Mouse (Mus musculus) heart, postnatal 0 days (tissue): ENCODE measurements around the gene H2al1b. TPM values are rescaled to one million over a fixed set of nuclear protein-coding genes. Genes with fewer than 3 reads are reported as not detected.
"Not testable (repeated sequence)": the region's sequence is repeated elsewhere in the genome, so short reads cannot be mapped to it uniquely, and the experiment has no call there.

Source experiments
- ATAC-seq: fragments of 200-750 bp; cut with Nextera tagmentation; 2 replicates; pipeline ENCODE4 v1.8.0; 2017; ENCODE audit warnings: low read depth, moderate number of reproducible peaks, moderate library complexity; ENCODE audit not compliant: insufficient read depth
- DNase-seq: peaks from one replicate; pipeline ENCODE4 v3.0.0-alpha.2; 2016; ENCODE audit warnings: low spot score
- H3K27ac ChIP-seq: fragments of 300-500 bp; sonication (generic); 2 replicates; pipeline ENCODE4 v1.5.1; 2014; ENCODE audit warnings: low read depth, mild to moderate bottlenecking
- H3K27me3 ChIP-seq: fragments of 300-500 bp; sonication (generic); 2 replicates; pipeline ENCODE4 v1.6.1; 2014; ENCODE audit warnings: low read length, mixed read lengths; ENCODE audit not compliant: control insufficient read depth, insufficient read depth
- H3K36me3 ChIP-seq: fragments of 300-500 bp; sonication (generic); replicated peaks from 2 replicates; pipeline ENCODE4 v1.6.1; 2014; ENCODE audit warnings: low read length, mixed read lengths; ENCODE audit not compliant: control insufficient read depth, insufficient read depth
- H3K4me1 ChIP-seq: fragments of 300-500 bp; sonication (generic); 2 replicates; pipeline ENCODE4 v1.6.1; 2014; ENCODE audit warnings: antibody characterized with exemption; ENCODE audit not compliant: control insufficient read depth, insufficient read depth
- H3K4me2 ChIP-seq: fragments of 300-500 bp; sonication (generic); 2 replicates; pipeline ENCODE4 v1.6.1; 2014; ENCODE audit warnings: low read depth, mild to moderate bottlenecking, low read length, moderate library complexity
- H3K4me3 ChIP-seq: fragments of 300-500 bp; sonication (generic); 2 replicates; pipeline ENCODE4 v1.5.1; 2014; ENCODE audit warnings: low read depth, low read length
- H3K9ac ChIP-seq: fragments of 300-500 bp; sonication (generic); replicated peaks from 2 replicates; pipeline ENCODE4 v1.6.1; 2014; ENCODE audit warnings: low read depth, low read length, mixed read lengths
- H3K9me3 ChIP-seq: fragments of 300-500 bp; sonication (generic); replicated peaks from 2 replicates; pipeline ENCODE4 v1.6.1; 2016; ENCODE audit warnings: low read length; ENCODE audit not compliant: control insufficient read depth
- CTCF ChIP-seq: IDR thresholded peaks from 2 replicates; pipeline ENCODE4 v1.5.1; 2016; ENCODE audit warnings: antibody characterized with exemption, control low read depth, low read depth
- EP300 ChIP-seq: IDR thresholded peaks from 2 replicates; pipeline ENCODE4 v1.6.1; 2016; ENCODE audit warnings: antibody characterized with exemption, low read depth
- WGBS: fragments of 180-500 bp; shearing (Covaris S2); extraction: QIAGEN DNeasy Blood & Tissue Kit; methylation state at CpG from one replicate; pipeline ENCODE4 v1.1.7; 2014; 5-methylcytosine and 5-hydroxymethylcytosine counted together
- polyA plus RNA-seq: library from polyadenylated mRNA; unstranded; fragments of >200 nt; fragmentation: Nextera tagmentation; extraction: Ambion mirVana; gene quantifications from 2 replicates; pipeline ENCODE4 v1.2.1, GENCODE M21; 2015
- total RNA-seq: library from RNA; depleted of rRNA; stranded (reverse); fragments of >200 nt; gene quantifications from 2 replicates; pipeline ENCODE4 v1.2.3, GENCODE M21; 2014; ENCODE audit warnings: low replicate concordance; rRNA removed

The H2al1b gene
- total and polyA plus RNA-seq, 2 experiments from 2014 or later, result not detected

GRCm38 (mm10) chrX:11324359-11324758, 22.1 kb downstream of the H2al1b start, which contains the start of gene H2al1i:
Gene H2al1i (plus strand): TSS chrX:11324659.
- H3K4me1 ChIP-seq, H3K27ac ChIP-seq, DNase-seq, H3K27me3 ChIP-seq, ATAC-seq, H3K9ac ChIP-seq, H3K4me3 ChIP-seq, H3K9me3 ChIP-seq, H3K4me2 ChIP-seq, H3K36me3 ChIP-seq: not testable (repeated sequence)
- WGBS, result 76% methylated on average over 3 of the region's 5 CpGs

- not testable (repeated sequence) for DNase-seq, H3K27me3 ChIP-seq, H3K9ac ChIP-seq, H3K4me2 ChIP-seq, H3K36me3 ChIP-seq, H3K4me1 ChIP-seq, H3K9me3 ChIP-seq, H3K4me3 ChIP-seq, ATAC-seq, H3K27ac ChIP-seq
- 86% methylated on average over 2 of the region's 2 CpGs for WGBS
These were observed 25.3 kb downstream of the H2al1b start, which contains the start of gene H2al1j for GRCm38 (mm10) chrX:11327522-11327921. Gene H2al1j (plus strand): TSS chrX:11327822.

- no peaks in the 10 kb centered on the region for H3K9me3 ChIP-seq
- 57% methylated on average over 9 of the region's 9 CpGs for WGBS
- H3K4me2 ChIP-seq, result no peak overlapping the region
- DNase-seq (no peak), ATAC-seq (no peak)
- H3K36me3 ChIP-seq, result no peaks in the 10 kb centered on the region
- H3K27me3 ChIP-seq, result no peaks in the 10 kb centered on the region
- H3K4me3 ChIP-seq, result no peak overlapping the region
- no peaks in the 10 kb centered on the region for H3K4me1 ChIP-seq
- no peak overlapping the region for H3K27ac ChIP-seq
- no peak overlapping the region for H3K9ac ChIP-seq
- no peak for TF ChIP-seq EP300
These were observed 43.5 kb downstream of the H2al1b start for GRCm38 (mm10) chrX:11345762-11346161.

- 85% methylated on average over 3 of the region's 3 CpGs for WGBS
- ATAC-seq (no peak), DNase-seq (no peak)
- no peaks in the 10 kb centered on the region for H3K27me3 ChIP-seq
- no peak overlapping the region for H3K4me3 ChIP-seq
- no peak overlapping the region for H3K4me2 ChIP-seq
- H3K27ac ChIP-seq, result no peak overlapping the region
- H3K9ac ChIP-seq, result no peak overlapping the region
- H3K36me3 ChIP-seq, result no peaks in the 10 kb centered on the region
- no peaks in the 10 kb centered on the region for H3K4me1 ChIP-seq
- no peak for TF ChIP-seq CTCF
- TF ChIP-seq EP300, result no peak
- no peaks in the 10 kb centered on the region for H3K9me3 ChIP-seq
These were observed 44.5 kb downstream of the H2al1b start for GRCm38 (mm10) chrX:11346756-11347155.

Other genes starting within 250 kb of the H2al1b start
- gene H2al1a, start 3.2 kb upstream of the H2al1b start, total RNA-seq, result not detected in 2 replicates
- not detected in 2 replicates for gene H2al1a, start 3.2 kb upstream of the H2al1b start, polyA plus RNA-seq
- not detected in 2 replicates for gene H2al1c, start 3.2 kb downstream of the H2al1b start, total RNA-seq
- gene H2al1c, start 3.2 kb downstream of the H2al1b start, polyA plus RNA-seq, result not detected in 2 replicates
- not detected in 2 replicates for gene H2al1d, start 6.4 kb downstream of the H2al1b start, total RNA-seq
- not detected in 2 replicates for gene H2al1d, start 6.4 kb downstream of the H2al1b start, polyA plus RNA-seq
- not detected in 2 replicates for gene H2al1e, start 9.5 kb downstream of the H2al1b start, total RNA-seq
- gene H2al1e, start 9.5 kb downstream of the H2al1b start, polyA plus RNA-seq, result not detected in 2 replicates
- not detected in 2 replicates for gene H2al1f, start 12.7 kb downstream of the H2al1b start, total RNA-seq
- gene H2al1f, start 12.7 kb downstream of the H2al1b start, polyA plus RNA-seq, result not detected in 2 replicates
- not detected in 2 replicates for gene H2al1g, start 15.8 kb downstream of the H2al1b start, total RNA-seq
- gene H2al1g, start 15.8 kb downstream of the H2al1b start, polyA plus RNA-seq, result not detected in 2 replicates
- gene H2al1h, start 19.1 kb downstream of the H2al1b start, total RNA-seq, result not detected in 2 replicates
- gene H2al1h, start 19.1 kb downstream of the H2al1b start, polyA plus RNA-seq, result not detected in 2 replicates
- gene H2al1i, start 22.2 kb downstream of the H2al1b start, total RNA-seq, result not detected in 2 replicates
- not detected in 2 replicates for gene H2al1i, start 22.2 kb downstream of the H2al1b start, polyA plus RNA-seq
- gene H2al1j, start 25.4 kb downstream of the H2al1b start, total RNA-seq, result not detected in 2 replicates
- not detected in 2 replicates for gene H2al1j, start 25.4 kb downstream of the H2al1b start, polyA plus RNA-seq